Mouse (Mus musculus) R1 (cell line): Measurements from ENCODE around the gene Repin1.
"Not testable (repeated sequence)": the region's sequence is repeated elsewhere in the genome, so short reads cannot be mapped to it uniquely, and the experiment has no call there.

Experiments used
- DNase-seq: peaks from one replicate; pipeline ENCODE4 v3.0.0-alpha.2; 2018; ENCODE audit warnings: low read depth, low spot score

Repin1 gene

GRCm38 (mm10) chr6:48579215-48579648 is 14.5 kb upstream of the Repin1 start:
- no peak for DNase-seq

- DNase-seq, result no peak
Measured at GRCm38 (mm10) chr6:48581257-48581656, 12.4 kb upstream of the Repin1 start.

- DNase-seq, result peak; percentile 51
Measured at GRCm38 (mm10) chr6:48582037-48582436, 11.6 kb upstream of the Repin1 start.

- no peak for DNase-seq
Measured at GRCm38 (mm10) chr6:48589194-48589750, 4.4 kb upstream of the Repin1 start, which contains the start of gene Gm45021. Gm45021 (plus strand) TSS chr6:48589610.

GRCm38 (mm10) chr6:48591221-48591845 is 2.4 kb upstream of the Repin1 start:
- DNase-seq, result no peak

- DNase-seq, result no peak
Measured at GRCm38 (mm10) chr6:48591871-48592270, 1.8 kb upstream of the Repin1 start.

- peak; percentile 60 for DNase-seq
Measured at GRCm38 (mm10) chr6:48594043-48594738, 508 bp downstream of the Repin1 start.

- DNase-seq, result no peak
Measured at GRCm38 (mm10) chr6:48595278-48595677, 1.6 kb downstream of the Repin1 start.

- peak; percentile 54 for DNase-seq
Measured at GRCm38 (mm10) chr6:48596545-48597232, 3.0 kb downstream of the Repin1 start.

- DNase-seq, result peak; percentile 79
Measured at GRCm38 (mm10) chr6:48597233-48597625, 3.5 kb downstream of the Repin1 start.

GRCm38 (mm10) chr6:48600594-48600993 is 6.9 kb downstream of the Repin1 start:
- DNase-seq, result no peak

GRCm38 (mm10) chr6:48601271-48602079 is 7.8 kb downstream of the Repin1 start, which contains the start of gene Zfp775:
Zfp775 (plus strand) TSS chr6:48602063.
- DNase-seq, result peak; percentile 90

- DNase-seq, result peak; percentile 37
Measured at GRCm38 (mm10) chr6:48602080-48602741, 8.5 kb downstream of the Repin1 start.

GRCm38 (mm10) chr6:48608124-48608523 is 14.4 kb downstream of the Repin1 start:
- no peak for DNase-seq

- DNase-seq, result no peak
Measured at GRCm38 (mm10) chr6:48609512-48609911, 15.8 kb downstream of the Repin1 start.

- DNase-seq, result no peak
Measured at GRCm38 (mm10) chr6:48610657-48611056, 17.0 kb downstream of the Repin1 start.

- no peak for DNase-seq
Measured at GRCm38 (mm10) chr6:48613464-48613863, 19.8 kb downstream of the Repin1 start.

GRCm38 (mm10) chr6:48614756-48615155 is 21.1 kb downstream of the Repin1 start:
- DNase-seq, result no peak

GRCm38 (mm10) chr6:48620031-48620430 is 26.3 kb downstream of the Repin1 start:
- DNase-seq, result peak; percentile 53

GRCm38 (mm10) chr6:48622186-48622843 is 28.6 kb downstream of the Repin1 start:
- not testable (repeated sequence) for DNase-seq
